Mouse (Mus musculus) MEL (cell line): Measurements from ENCODE around the gene Rpl41. TPM values are rescaled to one million over a fixed set of nuclear protein-coding genes. Genes with fewer than 3 reads are reported as not detected.

Experiments
- DNase-seq: peaks from one replicate; pipeline ENCODE4 v3.0.0; 2011; ENCODE audit warnings: low read depth, low spot score
- H3K27ac ChIP-seq: 2 replicates; pipeline ENCODE4 v1.5.1; 2012; ENCODE audit warnings: low read depth, mild to moderate bottlenecking, control low read depth, low read length, moderate library complexity; ENCODE audit not compliant: control insufficient read depth
- H3K27me3 ChIP-seq, 2 experiments: fragments of 150-350 bp in 1 of 2; sonication (generic) in 1 of 2; 2 replicates each; pipeline ENCODE4 v1.6.1; 2012; ENCODE audit warnings: low read length in 2 of 2, mild to moderate bottlenecking in 2 of 2, improper control_type of control experiment in 1 of 2, moderate library complexity in 1 of 2; ENCODE audit not compliant: insufficient read depth in 2 of 2, control insufficient read depth in 1 of 2
- H3K36me3 ChIP-seq, 2 experiments: 2 replicates each; pipeline ENCODE4 v1.6.1; 2012 to 2014; ENCODE audit warnings: low read length in 2 of 2, improper control_type of control experiment in 1 of 2, inconsistent platforms in 1 of 2, mild to moderate bottlenecking in 1 of 2; ENCODE audit not compliant: insufficient read depth in 2 of 2, control insufficient read depth in 1 of 2
- H3K4me1 ChIP-seq, 2 experiments: fragments of 150-350 bp in 1 of 2; sonication (generic) in 1 of 2; 2 replicates each; pipeline ENCODE4 v1.6.1; 2012; ENCODE audit warnings: low read length in 2 of 2, improper control_type of control experiment in 1 of 2, mild to moderate bottlenecking in 1 of 2; ENCODE audit not compliant: insufficient read depth in 2 of 2, control insufficient read depth in 1 of 2
- H3K4me3 ChIP-seq, 2 experiments: fragments of 150-350 bp in 1 of 2; sonication (generic) in 1 of 2; 2 replicates each; pipeline ENCODE4 v1.5.1; 2012; ENCODE audit warnings: low read depth in 2 of 2, low read length in 2 of 2, mild to moderate bottlenecking in 2 of 2, moderate library complexity in 2 of 2, control low read depth in 1 of 2, improper control_type of control experiment in 1 of 2; ENCODE audit not compliant: control insufficient read depth in 1 of 2, insufficient read depth in 1 of 2
- H3K79me2 ChIP-seq: 2 replicates; pipeline ENCODE4 v1.6.1; 2012; ENCODE audit warnings: mild to moderate bottlenecking, low read length, moderate library complexity; ENCODE audit not compliant: control insufficient read depth, poor library complexity, insufficient read depth
- H3K9ac ChIP-seq: 2 replicates; pipeline ENCODE4 v1.6.1; 2012; ENCODE audit warnings: low read depth, mild to moderate bottlenecking, control low read depth, low read length, moderate library complexity; ENCODE audit not compliant: control insufficient read depth, poor library complexity, severe bottlenecking
- H3K9me3 ChIP-seq: fragments of 150-350 bp; sonication (generic); replicated peaks from 2 replicates; pipeline ENCODE4 v1.6.1; 2012; ENCODE audit warnings: mild to moderate bottlenecking, low read length, improper control_type of control experiment, moderate library complexity; ENCODE audit not compliant: insufficient read depth
- E2F4 ChIP-seq: IDR thresholded peaks from 2 replicates; pipeline ENCODE4 v1.6.1; 2011; ENCODE audit warnings: low read depth, low read length, improper control_type of control experiment, borderline replicate concordance
- ELF1 ChIP-seq: IDR thresholded peaks from 2 replicates; pipeline ENCODE4 v1.6.1; 2014; ENCODE audit warnings: low read depth, mild to moderate bottlenecking, inconsistent platforms, low read length, improper control_type of control experiment, moderate library complexity
- GABPA ChIP-seq: IDR thresholded peaks from 2 replicates; pipeline ENCODE4 v1.6.1; 2012; ENCODE audit warnings: low read depth, mild to moderate bottlenecking, inconsistent platforms, low read length, improper control_type of control experiment, moderate library complexity
- HCFC1 ChIP-seq: IDR thresholded peaks from 2 replicates; pipeline ENCODE4 v1.6.1; 2012; ENCODE audit warnings: low read depth, mild to moderate bottlenecking, inconsistent platforms, low read length, improper control_type of control experiment, moderate library complexity
- KAT2A ChIP-seq: conservative IDR thresholded peaks from 2 replicates; pipeline ENCODE4 v1.6.1; 2012; ENCODE audit warnings: low read depth, low read length, improper control_type of control experiment, inconsistent platforms
- MAZ ChIP-seq: IDR thresholded peaks from 2 replicates; pipeline ENCODE4 v1.6.1; 2012; ENCODE audit warnings: low read depth, mild to moderate bottlenecking, inconsistent platforms, low read length, improper control_type of control experiment
- MEF2A ChIP-seq: IDR thresholded peaks from 2 replicates; pipeline ENCODE4 v1.6.1; 2014; ENCODE audit warnings: low read depth, mild to moderate bottlenecking, inconsistent platforms, low read length, improper control_type of control experiment; ENCODE audit not compliant: poor library complexity, insufficient replicate concordance, severe bottlenecking; ENCODE audit errors: extremely low read depth
- MXI1 ChIP-seq: IDR thresholded peaks from 2 replicates; pipeline ENCODE4 v1.6.1; 2011; ENCODE audit warnings: mild to moderate bottlenecking, low read depth, low read length, improper control_type of control experiment
- MYB ChIP-seq: IDR thresholded peaks from 2 replicates; pipeline ENCODE4 v1.6.1; 2011; ENCODE audit warnings: mild to moderate bottlenecking, low read depth, low read length, improper control_type of control experiment
- MYC ChIP-seq: IDR thresholded peaks from 2 replicates; pipeline ENCODE4 v1.6.1; 2011; ENCODE audit warnings: low read depth, mild to moderate bottlenecking, low read length, improper control_type of control experiment, moderate library complexity
- NRF1 ChIP-seq: IDR thresholded peaks from 2 replicates; pipeline ENCODE4 v1.6.1; 2014; ENCODE audit warnings: low read depth, mild to moderate bottlenecking, inconsistent platforms, low read length, improper control_type of control experiment, moderate library complexity; ENCODE audit not compliant: poor library complexity, insufficient read depth, severe bottlenecking
- POLR2A ChIP-seq, 2 experiments: IDR thresholded peaks; 2 replicates each; pipeline ENCODE4 v1.6.1; 2011 to 2012; ENCODE audit warnings: low read length in 2 of 2, mild to moderate bottlenecking in 2 of 2, control low read depth in 1 of 2, improper control_type of control experiment in 1 of 2, low read depth in 1 of 2, moderate library complexity in 1 of 2; ENCODE audit not compliant: control insufficient read depth in 1 of 2, insufficient read depth in 1 of 2, poor library complexity in 1 of 2
- POLR2AphosphoS2 ChIP-seq: IDR thresholded peaks from 2 replicates; pipeline ENCODE4 v1.6.1; 2011; ENCODE audit warnings: low read length, improper control_type of control experiment
- POLR2AphosphoS5 ChIP-seq: IDR thresholded peaks from 2 replicates; pipeline ENCODE4 v1.6.1; 2012; ENCODE audit warnings: low read depth, borderline replicate concordance, mild to moderate bottlenecking, inconsistent platforms, low read length, moderate library complexity, mixed read lengths
- SIN3A ChIP-seq: IDR thresholded peaks from 2 replicates; pipeline ENCODE4 v1.6.1; 2012; ENCODE audit warnings: low read length, improper control_type of control experiment, inconsistent platforms
- SMC3 ChIP-seq: IDR thresholded peaks from 2 replicates; pipeline ENCODE4 v1.6.1; 2011; ENCODE audit warnings: low read depth, low read length, improper control_type of control experiment
- TBP ChIP-seq: IDR thresholded peaks from 2 replicates; pipeline ENCODE4 v1.8.0; 2011; ENCODE audit warnings: low read depth, low read length, improper control_type of control experiment
- TCF12 ChIP-seq: IDR thresholded peaks from 2 replicates; pipeline ENCODE4 v1.6.1; 2014; ENCODE audit warnings: low read depth, mild to moderate bottlenecking, inconsistent platforms, low read length, improper control_type of control experiment, moderate library complexity
- UBTF ChIP-seq: IDR thresholded peaks from 2 replicates; pipeline ENCODE4 v1.6.1; 2012; ENCODE audit warnings: low read depth, mild to moderate bottlenecking, inconsistent platforms, low read length, improper control_type of control experiment, moderate library complexity, borderline replicate concordance; ENCODE audit not compliant: insufficient read depth
- USF1 ChIP-seq: IDR thresholded peaks from 2 replicates; pipeline ENCODE4 v1.6.1; 2014; ENCODE audit warnings: low read depth, mild to moderate bottlenecking, inconsistent platforms, low read length, improper control_type of control experiment, moderate library complexity
- ZC3H11A ChIP-seq: IDR thresholded peaks from 2 replicates; pipeline ENCODE4 v1.6.1; 2012; ENCODE audit warnings: low read depth, mild to moderate bottlenecking, inconsistent platforms, low read length, improper control_type of control experiment
- ZKSCAN1 ChIP-seq: IDR thresholded peaks from 2 replicates; pipeline ENCODE4 v1.6.1; 2012; ENCODE audit warnings: low read depth, mild to moderate bottlenecking, inconsistent platforms, low read length, improper control_type of control experiment, moderate library complexity
- ZMIZ1 ChIP-seq: IDR thresholded peaks from 2 replicates; pipeline ENCODE4 v1.6.1; 2012; ENCODE audit warnings: low read depth, mild to moderate bottlenecking, inconsistent platforms, low read length, improper control_type of control experiment, moderate library complexity
- ZNF384 ChIP-seq: IDR thresholded peaks from 2 replicates; pipeline ENCODE4 v1.6.1; 2012; ENCODE audit warnings: low read depth, mild to moderate bottlenecking, inconsistent platforms, low read length, improper control_type of control experiment
- polyA plus RNA-seq, 2 experiments: library from polyadenylated mRNA; stranded (reverse) in 1 of 2; unstranded in 1 of 2; fragments of >175 nt in 1 of 2; fragments of >200 nt in 1 of 2; gene quantifications; 2 replicates each; pipeline versions ENCODE4 v1.2.1 to v1.2.4; 2012; ENCODE audit warnings: low replicate concordance in 2 of 2, low read depth in 1 of 2; ENCODE audit not compliant: insufficient read length in 2 of 2, insufficient read depth in 1 of 2, missing spikeins in 1 of 2
- total RNA-seq: library from RNA; depleted of rRNA; stranded (reverse); fragments of 300-350 nt; gene quantifications from 2 replicates; pipeline ENCODE4 v1.2.3, GENCODE M21; 2012

Gene Rpl41
- total and polyA plus RNA-seq, 3 experiments: 274 to 10,905 (median 6,931) TPM

- Histone ChIP-seq H3K9ac (no peak overlapping the region), H3K4me3 (no peak overlapping the region), H3K79me2 (peaks cover 18% of the 10 kb centered on the region), H3K9me3 (no peaks in the 10 kb centered on the region), H3K27ac (no peak overlapping the region), H3K36me3 (peaks cover 0 to 6% of the 10 kb centered on the region in 2 experiments; a peak in 2 of 4 replicates), H3K27me3 (no peaks in the 10 kb centered on the region), H3K4me1 (peaks cover 0 to 5% of the 10 kb centered on the region in 2 experiments; a peak in 2 of 4 replicates)
- no peak for DNase-seq
- TF ChIP-seq MEF2A (no peak), ZKSCAN1 (no peak), MAZ (no peak), ZMIZ1 (no peak), MYC (no peak), KAT2A (no peak), E2F4 (no peak), UBTF (no peak), TBP (no peak), GABPA (no peak), MYB (no peak), SIN3A (no peak), ZC3H11A (no peak), TCF12 (no peak), ELF1 (no peak), USF1 (no peak)
Measured at GRCm38 (mm10) chr10:128544151-128544657, 4.9 kb downstream of the Rpl41 start.

DNA sequence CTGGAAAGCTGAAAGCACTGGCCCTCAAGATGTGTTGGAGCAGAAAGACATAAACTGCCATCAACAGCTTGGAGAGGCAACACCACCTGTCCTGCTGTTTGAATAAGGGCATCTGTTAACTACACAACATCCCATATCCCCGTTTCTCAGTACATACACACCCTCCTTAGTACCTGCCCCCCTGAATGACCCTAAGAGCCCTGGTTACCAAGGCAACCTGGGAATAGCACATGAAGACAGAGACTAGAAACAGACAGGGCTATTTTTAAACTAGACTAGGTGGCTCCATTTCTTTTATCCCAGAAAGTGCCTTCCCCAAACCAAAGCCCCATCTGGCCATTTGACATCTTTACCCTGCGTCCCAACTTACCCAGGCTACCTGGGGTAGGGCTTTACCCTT, 6.0 kb downstream of the Rpl41 start:
- H3K27ac ChIP-seq: no peak overlapping the region
- H3K79me2 ChIP-seq: peaks cover 11% of the 10 kb centered on the region
- no peaks in the 10 kb centered on the region for H3K9me3 ChIP-seq
- H3K4me3 ChIP-seq: no peak overlapping the region
- peaks cover 0 to 6% of the 10 kb centered on the region in 2 experiments; a peak in 2 of 4 replicates for H3K36me3 ChIP-seq
- H3K9ac ChIP-seq: no peak overlapping the region
- no peak for DNase-seq
- TF ChIP-seq HCFC1 (no peak), POLR2AphosphoS2 (no peak), NRF1 (no peak), POLR2AphosphoS5 (no peak), SMC3 (no peak), MYB (no peak), MXI1 (no peak), MEF2A (no peak), ZNF384 (no peak), POLR2A (IDR thresholded peaks at IDR 0.05; ENCODE audit: control insufficient read depth in 1 of 2, insufficient read depth in 1 of 2, low read depth in 1 of 2, low read length in 2 of 2, poor library complexity in 1 of 2) (no peak)
- peaks cover 0 to 5% of the 10 kb centered on the region in 2 experiments; a peak in 2 of 4 replicates for H3K4me1 ChIP-seq
- H3K27me3 ChIP-seq: no peaks in the 10 kb centered on the region
